Mouse (Mus musculus): ENCODE data around the gene Krt7. TPM values are rescaled to one million over a fixed set of nuclear protein-coding genes. Genes with fewer than 3 reads are reported as not detected.

The Krt7 gene
- total RNA-seq, 2 experiments from 2014 or later = 1.2 TPM; not detected in 1

Other genes with a start within 250 kb of the Krt7 start
- gene Acvr1b, start 237.0 kb upstream of the Krt7 start, total RNA-seq (2015; ENCODE audit: low replicate concordance) = 0.38 and 0.84 TPM in 2 replicates
- 2.6 and 2.9 TPM in 2 replicates for gene Acvr1b, start 237.0 kb upstream of the Krt7 start, total RNA-seq (2017; ENCODE audit: low replicate concordance)
- not detected in 2 replicates for gene Grasp, start 186.9 kb upstream of the Krt7 start, total RNA-seq (2015; ENCODE audit: low replicate concordance)
- gene Grasp, start 186.9 kb upstream of the Krt7 start, total RNA-seq (2017; ENCODE audit: low replicate concordance) = 0.84 TPM in 1 of 2 replicates, not detected in the other
- 3.3 and 11.3 TPM in 2 replicates for gene Nr4a1, start 156.8 kb upstream of the Krt7 start, total RNA-seq (2015; ENCODE audit: low replicate concordance)
- 6.0 and 15.7 TPM in 2 replicates for gene Nr4a1, start 156.8 kb upstream of the Krt7 start, total RNA-seq (2017; ENCODE audit: low replicate concordance)
- 7.9 and 14.2 TPM in 2 replicates for gene Atg101, start 126.8 kb upstream of the Krt7 start, total RNA-seq (2015; ENCODE audit: low replicate concordance)
- gene Atg101, start 126.8 kb upstream of the Krt7 start, total RNA-seq (2017; ENCODE audit: low replicate concordance) = 13.0 and 14.1 TPM in 2 replicates
- not detected in 2 replicates for gene 6030408B16Rik, start 117.8 kb upstream of the Krt7 start, total RNA-seq (2015; ENCODE audit: low replicate concordance)
- not detected in 2 replicates for gene 6030408B16Rik, start 117.8 kb upstream of the Krt7 start, total RNA-seq (2017; ENCODE audit: low replicate concordance)
- gene Krt80, start 40.9 kb upstream of the Krt7 start, total RNA-seq (2015; ENCODE audit: low replicate concordance) = 9.4 and 9.6 TPM in 2 replicates
- gene Krt80, start 40.9 kb upstream of the Krt7 start, total RNA-seq (2017; ENCODE audit: low replicate concordance) = 2.4 TPM in 2 replicates
- gene Krt87, start 27.8 kb downstream of the Krt7 start, total RNA-seq (2015; ENCODE audit: low replicate concordance) = not detected in 2 replicates
- not detected in 2 replicates for gene Krt87, start 27.8 kb downstream of the Krt7 start, total RNA-seq (2017; ENCODE audit: low replicate concordance)
- gene Krt88, start 36.7 kb downstream of the Krt7 start, total RNA-seq (2015; ENCODE audit: low replicate concordance) = not detected in 2 replicates
- not detected in 2 replicates for gene Krt88, start 36.7 kb downstream of the Krt7 start, total RNA-seq (2017; ENCODE audit: low replicate concordance)
- gene Krt81, start 52.7 kb downstream of the Krt7 start, total RNA-seq (2015; ENCODE audit: low replicate concordance) = not detected in 2 replicates
- not detected in 2 replicates for gene Krt81, start 52.7 kb downstream of the Krt7 start, total RNA-seq (2017; ENCODE audit: low replicate concordance)
- not detected in 2 replicates for gene Krt86, start 62.4 kb downstream of the Krt7 start, total RNA-seq (2015; ENCODE audit: low replicate concordance)
- gene Krt86, start 62.4 kb downstream of the Krt7 start, total RNA-seq (2017; ENCODE audit: low replicate concordance) = not detected in 2 replicates
- not detected in 2 replicates for gene Krt83, start 80.5 kb downstream of the Krt7 start, total RNA-seq (2015; ENCODE audit: low replicate concordance)
- 0.56 TPM in 1 of 2 replicates, not detected in the other for gene Krt83, start 80.5 kb downstream of the Krt7 start, total RNA-seq (2017; ENCODE audit: low replicate concordance)
- not detected in 2 replicates for gene Gm49425, start 106.2 kb downstream of the Krt7 start, total RNA-seq (2015; ENCODE audit: low replicate concordance)
- gene Gm49425, start 106.2 kb downstream of the Krt7 start, total RNA-seq (2017; ENCODE audit: low replicate concordance) = not detected in 2 replicates
- gene Krt84, start 121.8 kb downstream of the Krt7 start, total RNA-seq (2015; ENCODE audit: low replicate concordance) = not detected in 2 replicates
- gene Krt84, start 121.8 kb downstream of the Krt7 start, total RNA-seq (2017; ENCODE audit: low replicate concordance) = not detected in 2 replicates
- gene Krt82, start 139.6 kb downstream of the Krt7 start, total RNA-seq (2015; ENCODE audit: low replicate concordance) = not detected in 2 replicates
- gene Krt82, start 139.6 kb downstream of the Krt7 start, total RNA-seq (2017; ENCODE audit: low replicate concordance) = not detected in 2 replicates
- gene Krt90, start 151.9 kb downstream of the Krt7 start, total RNA-seq (2015; ENCODE audit: low replicate concordance) = not detected in 2 replicates
- gene Krt90, start 151.9 kb downstream of the Krt7 start, total RNA-seq (2017; ENCODE audit: low replicate concordance) = not detected in 2 replicates
- gene Krt75, start 162.9 kb downstream of the Krt7 start, total RNA-seq (2015; ENCODE audit: low replicate concordance) = not detected in 2 replicates
- gene Krt75, start 162.9 kb downstream of the Krt7 start, total RNA-seq (2017; ENCODE audit: low replicate concordance) = not detected in 2 replicates
- not detected in 2 replicates for gene Gm5414, start 217.1 kb downstream of the Krt7 start, total RNA-seq (2015; ENCODE audit: low replicate concordance)
- not detected in 2 replicates for gene Gm5414, start 217.1 kb downstream of the Krt7 start, total RNA-seq (2017; ENCODE audit: low replicate concordance)
- not detected in 2 replicates for gene Gm5478, start 236.3 kb downstream of the Krt7 start, total RNA-seq (2015; ENCODE audit: low replicate concordance)
- not detected in 2 replicates for gene Gm5478, start 236.3 kb downstream of the Krt7 start, total RNA-seq (2017; ENCODE audit: low replicate concordance)

Measured in erythroblast, adult 5-6 weeks (primary cell).